Mouse (Mus musculus): ENCODE data around the gene Robo4. TPM values are rescaled to one million over a fixed set of nuclear protein-coding genes. Genes with fewer than 3 reads are reported as not detected.

Robo4 gene
- polyA plus RNA-seq, 2 experiments, result 13.2 to 13.8 TPM

DNA sequence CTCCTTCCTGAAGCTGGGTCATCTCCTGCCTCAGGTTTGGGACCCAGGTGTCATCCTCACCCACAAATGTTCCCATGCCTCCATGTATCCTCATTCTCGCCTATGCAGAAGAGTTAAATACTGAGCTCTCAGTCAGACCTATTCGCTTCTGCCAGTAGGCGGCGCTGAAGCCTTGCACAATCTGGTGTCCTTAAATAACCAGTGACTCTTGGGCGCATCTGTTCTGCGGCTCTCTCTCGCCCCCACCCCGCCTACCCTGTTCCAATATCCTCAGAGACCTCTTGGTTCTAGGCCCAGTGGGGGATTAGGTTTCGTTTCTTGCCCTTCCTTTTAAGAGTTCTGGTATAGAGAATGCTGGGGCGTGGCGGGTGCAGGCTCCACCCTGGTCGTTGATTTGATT lies 28.9 kb downstream of the Robo4 start:
- DNase-seq (ENCODE audit: low spot score) (peak; percentile 88), ATAC-seq (ENCODE audit: low FRiP score, low read depth) (peak; percentile 64)
- Histone ChIP-seq H3K27ac (replicated peaks; ENCODE audit: low read depth, low read length) (no peak overlapping the region), H3K4me2 (replicated peaks; ENCODE audit: low read depth, low read length, severe bottlenecking) (peak overlapping the region; percentile 20; the same call in 1 of the 2 replicates), H3K27me3 (ENCODE audit: control insufficient read depth, insufficient read depth, low read length) (peaks cover 85% of the 10 kb centered on the region), H3K9me3 (ENCODE audit: control insufficient read depth, low read length) (no peaks in the 10 kb centered on the region), H3K36me3 (ENCODE audit: control insufficient read depth, insufficient read depth, low read length) (no peaks in the 10 kb centered on the region), H3K4me1 (ENCODE audit: control insufficient read depth, insufficient read depth, low read length) (peaks cover 9% of the 10 kb centered on the region; the same call in 1 of the 2 replicates), H3K9ac (ENCODE audit: low read depth, low read length, severe bottlenecking) (no peak overlapping the region), H3K4me3 (replicated peaks; ENCODE audit: low read length) (0 out of 2 replicates have a peak overlapping the region, but pooled peaks have one; percentile 1)
- no peak for TF ChIP-seq POLR2A (IDR thresholded peaks at IDR 0.05; ENCODE audit: borderline replicate concordance, extremely low read depth, insufficient read depth, insufficient read length)
- WGBS, result 1% methylated on average over 12 of the region's 12 CpGs

DNA sequence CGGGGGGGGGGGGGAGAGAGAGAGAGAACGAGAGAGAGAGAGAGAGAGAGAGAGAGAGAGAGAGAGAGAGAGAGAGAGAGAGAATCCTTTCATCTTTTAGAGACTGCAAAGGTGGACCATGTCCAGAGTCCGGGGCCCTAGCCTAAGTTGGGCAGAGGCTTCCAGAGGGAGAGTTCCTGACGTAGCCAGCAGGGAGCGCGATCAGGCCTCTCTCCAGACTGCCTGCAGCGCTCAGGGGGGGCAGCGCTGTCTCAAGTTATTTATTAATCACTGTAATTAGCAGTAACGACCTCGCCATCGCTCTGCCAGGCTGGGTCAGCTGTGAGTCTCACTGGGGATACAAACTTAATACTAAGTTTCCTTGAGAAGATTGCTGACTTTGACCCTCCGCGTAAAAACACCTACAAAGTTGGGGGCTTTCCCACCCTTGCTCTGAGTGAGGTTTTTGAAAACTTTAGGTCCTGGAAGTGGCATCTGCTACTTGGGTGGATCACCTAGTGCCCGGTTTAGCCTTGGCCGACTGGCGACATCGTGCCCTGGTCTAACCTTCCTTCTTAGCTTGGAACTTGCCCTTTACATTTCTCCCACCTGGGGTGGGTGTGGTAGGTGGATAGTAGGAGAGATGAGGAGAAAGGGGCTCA lies 30.4 kb downstream of the Robo4 start:
- WGBS, result 2% methylated on average over 16 of the region's 17 CpGs
- ATAC-seq (ENCODE audit: low FRiP score, low read depth) (no peak), DNase-seq (ENCODE audit: low spot score) (no peak)
- H3K36me3 ChIP-seq (ENCODE audit: control insufficient read depth, insufficient read depth, low read length), result no peaks in the 10 kb centered on the region
- no peak overlapping the region for H3K4me2 ChIP-seq (replicated peaks; ENCODE audit: low read depth, low read length, severe bottlenecking)
- no peak overlapping the region for H3K27ac ChIP-seq (replicated peaks; ENCODE audit: low read depth, low read length)
- no peak for TF ChIP-seq POLR2A (IDR thresholded peaks at IDR 0.05; ENCODE audit: borderline replicate concordance, extremely low read depth, insufficient read depth, insufficient read length)
- H3K9ac ChIP-seq (ENCODE audit: low read depth, low read length, severe bottlenecking), result no peak overlapping the region
- H3K4me3 ChIP-seq (replicated peaks; ENCODE audit: low read length), result 0 out of 2 replicates have a peak overlapping the region, but pooled peaks have one; percentile 30
- H3K27me3 ChIP-seq (ENCODE audit: control insufficient read depth, insufficient read depth, low read length), result peaks cover 86% of the 10 kb centered on the region
- no peaks in the 10 kb centered on the region for H3K9me3 ChIP-seq (ENCODE audit: control insufficient read depth, low read length)
- H3K4me1 ChIP-seq (ENCODE audit: control insufficient read depth, insufficient read depth, low read length), result peaks cover 9% of the 10 kb centered on the region; the same call in 1 of the 2 replicates

- Histone ChIP-seq H3K27ac (replicated peaks; ENCODE audit: low read depth, low read length) (no peak within 1 kb of the TSS), H3K27me3 (ENCODE audit: control insufficient read depth, insufficient read depth, low read length) (peaks cover 78% of the 10 kb centered on the region), H3K4me2 (replicated peaks; ENCODE audit: low read depth, low read length, severe bottlenecking) (peak within 1 kb of the TSS; percentile 52), H3K36me3 (ENCODE audit: control insufficient read depth, insufficient read depth, low read length) (no peaks in the 10 kb centered on the region), H3K9me3 (ENCODE audit: control insufficient read depth, low read length) (no peaks in the 10 kb centered on the region), H3K9ac (ENCODE audit: low read depth, low read length, severe bottlenecking) (no peak within 1 kb of the TSS), H3K4me1 (ENCODE audit: control insufficient read depth, insufficient read depth, low read length) (peaks cover 9% of the 10 kb centered on the region; the same call in 1 of the 2 replicates), H3K4me3 (replicated peaks; ENCODE audit: low read length) (peak within 1 kb of the TSS; percentile 30)
- no peak for ATAC-seq (ENCODE audit: low FRiP score, low read depth)
- 2% methylated on average over 33 of the region's 40 CpGs for WGBS
- no peak for TF ChIP-seq POLR2A (IDR thresholded peaks at IDR 0.05; ENCODE audit: borderline replicate concordance, extremely low read depth, insufficient read depth, insufficient read length)
- DNase-seq (ENCODE audit: low spot score), result no peak
Observed at GRCm38 (mm10) chr9:37432720-37433421, 31.2 kb downstream of the Robo4 start, which contains the start of gene Robo3. Robo3 (minus strand) TSS chr9:37433246.

DNA sequence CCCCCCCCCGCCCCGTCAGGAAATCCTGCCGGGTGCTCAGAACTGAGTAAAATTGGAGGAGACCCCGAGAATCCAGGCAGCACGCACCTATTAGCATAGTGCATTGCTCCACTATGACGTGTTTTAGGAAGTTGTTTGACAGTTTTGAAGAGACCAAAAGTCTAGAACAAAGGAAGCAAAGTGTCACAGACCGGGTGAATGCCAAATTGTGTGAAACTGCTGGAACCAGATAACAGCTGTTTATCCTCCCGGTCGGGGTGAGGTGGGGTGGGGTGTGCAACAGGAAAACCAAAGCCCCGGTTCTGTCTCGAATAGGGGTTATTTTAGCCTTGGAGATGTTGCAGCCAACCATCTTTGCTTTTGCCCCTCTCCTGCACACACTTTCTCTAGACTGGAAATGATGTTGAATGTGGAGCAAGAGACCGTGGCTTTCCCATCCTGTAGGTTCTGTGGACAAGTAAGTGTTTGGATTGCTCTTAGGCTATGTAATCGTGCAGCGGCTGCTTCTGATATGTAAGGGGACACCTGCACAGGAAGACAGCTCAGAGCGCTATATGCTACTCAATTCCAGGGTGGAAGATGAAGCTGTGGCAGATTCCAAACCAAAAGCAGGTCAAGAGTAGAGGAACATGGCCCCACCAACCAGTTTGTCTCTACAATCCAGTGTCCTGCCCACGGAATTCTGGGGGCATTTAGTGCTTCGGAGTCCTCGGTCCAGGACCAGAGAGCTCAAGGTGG lies 32.3 kb downstream of the Robo4 start:
- 3% methylated on average over 18 of the region's 18 CpGs for WGBS
- no peak for DNase-seq (ENCODE audit: low spot score)
- no peak for TF ChIP-seq POLR2A (IDR thresholded peaks at IDR 0.05; ENCODE audit: borderline replicate concordance, extremely low read depth, insufficient read depth, insufficient read length)
- no peak for ATAC-seq (ENCODE audit: low FRiP score, low read depth)
- H3K36me3 ChIP-seq (ENCODE audit: control insufficient read depth, insufficient read depth, low read length), result no peaks in the 10 kb centered on the region
- no peaks in the 10 kb centered on the region for H3K9me3 ChIP-seq (ENCODE audit: control insufficient read depth, low read length)
- no peak overlapping the region for H3K27ac ChIP-seq (replicated peaks; ENCODE audit: low read depth, low read length)
- no peak overlapping the region for H3K4me3 ChIP-seq (replicated peaks; ENCODE audit: low read length)
- no peak overlapping the region for H3K9ac ChIP-seq (ENCODE audit: low read depth, low read length, severe bottlenecking)
- H3K4me1 ChIP-seq (ENCODE audit: control insufficient read depth, insufficient read depth, low read length), result peaks cover 9% of the 10 kb centered on the region; the same call in 1 of the 2 replicates
- peaks cover 70% of the 10 kb centered on the region for H3K27me3 ChIP-seq (ENCODE audit: control insufficient read depth, insufficient read depth, low read length)
- H3K4me2 ChIP-seq (replicated peaks; ENCODE audit: low read depth, low read length, severe bottlenecking), result no peak overlapping the region

- TF ChIP-seq POLR2A (IDR thresholded peaks at IDR 0.05; ENCODE audit: borderline replicate concordance, extremely low read depth, insufficient read depth, insufficient read length), result no peak
- H3K9me3 ChIP-seq (ENCODE audit: control insufficient read depth, low read length), result no peaks in the 10 kb centered on the region
- H3K27me3 ChIP-seq (ENCODE audit: control insufficient read depth, insufficient read depth, low read length), result peaks cover 61% of the 10 kb centered on the region
- H3K4me2 ChIP-seq (replicated peaks; ENCODE audit: low read depth, low read length, severe bottlenecking), result no peak overlapping the region
- H3K4me3 ChIP-seq (replicated peaks; ENCODE audit: low read length), result no peak overlapping the region
- peaks cover 9% of the 10 kb centered on the region; the same call in 1 of the 2 replicates for H3K4me1 ChIP-seq (ENCODE audit: control insufficient read depth, insufficient read depth, low read length)
- no peak overlapping the region for H3K27ac ChIP-seq (replicated peaks; ENCODE audit: low read depth, low read length)
- DNase-seq (ENCODE audit: low spot score), result no peak
- no peak for ATAC-seq (ENCODE audit: low FRiP score, low read depth)
- no peak overlapping the region for H3K9ac ChIP-seq (ENCODE audit: low read depth, low read length, severe bottlenecking)
- WGBS, result 1% methylated on average over 14 of the region's 14 CpGs
- H3K36me3 ChIP-seq (ENCODE audit: control insufficient read depth, insufficient read depth, low read length), result no peaks in the 10 kb centered on the region
Observed at GRCm38 (mm10) chr9:37434932-37435331, 33.2 kb downstream of the Robo4 start.
